Mouse (Mus musculus) right cerebral cortex, adult 18-20 months (tissue): Measurements from ENCODE around the gene Top3b.
"Not testable (repeated sequence)": the region's sequence is repeated elsewhere in the genome, so short reads cannot be mapped to it uniquely, and the experiment has no call there.

Experiments
- DNase-seq: peaks from one replicate; pipeline ENCODE4 v3.0.0; 2022; ENCODE audit warnings: mixed read lengths

Top3b gene

GRCm38 (mm10) chr16:16897056-16897584 lies 26.6 kb downstream of the Top3b start:
- DNase-seq: no peak

DNA sequence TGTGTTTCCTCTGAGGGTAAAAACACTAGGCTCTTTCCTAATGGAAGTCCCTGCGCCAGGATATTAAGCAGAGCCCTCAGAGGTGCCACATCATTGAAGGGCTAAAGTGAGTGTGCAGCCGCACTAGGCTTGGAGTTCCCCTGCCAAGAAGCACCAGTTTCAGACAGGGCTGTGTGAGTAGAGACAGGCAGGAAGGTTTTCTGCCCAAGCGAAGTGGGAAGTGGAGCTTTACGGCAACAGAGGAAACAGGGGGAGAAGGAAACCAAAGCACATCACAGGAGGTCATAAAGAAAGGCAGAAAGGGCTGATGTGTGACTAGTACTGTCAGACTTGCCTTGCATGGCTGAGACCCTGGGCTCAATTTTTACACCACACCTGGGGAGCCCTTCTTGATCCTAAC lies 31.8 kb downstream of the Top3b start:
- no peak for DNase-seq

GRCm38 (mm10) chr16:16903188-16903587 lies 32.7 kb downstream of the Top3b start:
- no peak for DNase-seq

GRCm38 (mm10) chr16:16907799-16908198 lies 37.3 kb downstream of the Top3b start:
- no peak for DNase-seq

DNA sequence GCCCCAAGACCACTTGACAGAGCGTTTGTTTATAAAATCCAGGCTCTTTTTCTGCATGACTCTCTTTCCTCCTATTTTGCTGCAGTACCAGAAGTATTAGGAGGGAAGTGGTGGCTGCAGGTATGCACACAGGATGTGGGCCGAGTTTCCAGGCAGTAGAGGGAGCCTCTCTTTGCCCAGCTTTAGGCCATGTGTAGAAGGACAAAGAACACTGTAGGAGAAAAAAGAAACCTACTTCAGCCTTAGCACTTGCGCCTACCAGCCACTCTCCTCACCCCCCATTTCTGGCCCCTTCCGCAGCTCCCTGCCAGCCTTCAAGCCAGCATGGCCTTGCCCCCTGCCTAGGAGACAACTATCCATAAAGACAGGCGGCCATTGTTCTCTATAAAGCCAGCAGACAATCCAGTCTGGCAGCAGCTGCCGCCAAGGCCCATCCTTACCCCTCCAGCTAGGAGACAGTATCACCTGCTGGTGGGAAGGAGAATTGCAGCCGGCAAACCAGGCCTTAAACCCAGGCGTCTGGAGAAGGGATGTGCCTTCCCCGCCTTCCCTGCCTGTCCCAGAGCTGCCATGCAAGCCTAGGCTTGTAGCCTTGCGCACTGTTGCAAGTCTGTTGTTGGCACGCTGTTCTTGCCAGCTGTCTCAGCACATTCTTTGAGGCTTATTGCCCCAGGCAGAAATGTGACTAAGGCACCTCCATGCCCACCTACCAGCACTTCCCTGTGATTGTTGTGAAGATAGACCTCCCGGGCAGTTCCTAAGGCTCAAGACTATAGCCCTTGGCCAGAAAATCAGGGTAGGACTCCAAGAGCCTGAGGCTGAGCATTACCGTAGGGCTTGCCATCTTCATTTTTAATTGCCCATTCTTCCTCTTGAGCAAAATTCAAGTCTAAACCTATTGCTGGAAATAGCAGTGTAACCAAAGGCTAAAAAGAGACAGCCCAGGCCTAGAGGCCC lies 41.4 kb downstream of the Top3b start:
- DNase-seq: peak; percentile 75

DNA sequence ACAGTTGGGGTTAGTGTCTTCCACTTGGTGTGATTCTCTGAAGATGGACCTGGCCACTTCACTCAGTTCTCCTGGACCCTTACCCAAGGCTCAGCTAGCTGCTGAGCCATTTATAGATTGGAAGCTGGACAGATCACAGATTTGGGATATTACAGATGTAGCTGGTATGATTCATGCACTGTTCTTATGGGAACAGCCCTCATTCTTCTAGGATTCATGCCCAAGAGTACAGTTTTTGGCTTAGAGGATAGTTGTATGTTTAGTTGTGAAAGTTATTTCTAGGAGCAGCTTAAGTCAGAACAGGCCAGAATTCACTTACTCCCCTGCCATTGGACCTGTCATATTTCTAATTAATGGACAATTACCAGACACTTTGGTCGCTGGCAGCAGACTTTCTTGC lies 42.9 kb downstream of the Top3b start:
- no peak for DNase-seq

GRCm38 (mm10) chr16:16918441-16919117 lies 48.0 kb downstream of the Top3b start:
- DNase-seq: peak; percentile 57

DNA sequence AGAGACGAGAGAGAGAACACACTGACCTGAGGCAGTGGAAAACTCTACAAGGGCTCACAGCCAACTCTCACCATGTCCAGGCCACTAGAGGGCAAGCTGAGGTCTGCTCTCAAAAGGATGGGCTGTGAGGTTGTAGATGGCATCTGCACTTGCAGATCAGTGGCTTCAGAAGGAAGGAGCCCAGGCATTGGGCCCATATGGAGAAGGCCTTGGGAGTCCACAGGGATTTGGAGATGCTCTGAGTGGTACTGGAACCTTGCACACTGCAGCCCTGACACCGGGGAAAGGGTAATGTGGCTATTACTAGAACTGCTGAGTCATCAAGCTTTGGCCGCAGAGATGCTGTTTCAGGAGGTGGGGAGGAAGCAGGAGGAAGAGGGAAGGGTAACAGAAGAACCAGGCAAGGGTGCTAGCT lies 50.5 kb downstream of the Top3b start:
- DNase-seq: no peak

- no peak for DNase-seq
Observed at GRCm38 (mm10) chr16:16924481-16924880, 53.9 kb downstream of the Top3b start.

DNA sequence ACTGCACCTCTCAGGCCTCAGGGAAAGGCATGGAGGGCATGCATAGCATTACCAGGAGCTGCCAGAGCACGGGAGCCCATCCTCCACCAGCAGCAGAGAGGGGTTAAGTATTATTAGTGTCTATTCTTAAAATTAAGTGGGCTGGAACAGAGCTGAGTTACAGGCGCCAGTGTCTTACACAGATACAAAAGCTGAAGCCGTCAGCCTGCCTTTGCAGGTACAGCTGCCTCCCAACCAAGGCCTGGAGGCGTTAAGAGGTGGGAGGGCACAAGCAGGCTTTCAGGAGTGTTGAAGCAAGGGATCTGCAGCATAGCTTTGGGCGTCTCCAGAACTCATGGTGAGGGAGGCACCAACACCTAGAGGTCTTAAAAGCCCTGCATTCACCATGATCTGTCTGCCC lies 56.0 kb downstream of the Top3b start:
- DNase-seq: peak; percentile 83

DNA sequence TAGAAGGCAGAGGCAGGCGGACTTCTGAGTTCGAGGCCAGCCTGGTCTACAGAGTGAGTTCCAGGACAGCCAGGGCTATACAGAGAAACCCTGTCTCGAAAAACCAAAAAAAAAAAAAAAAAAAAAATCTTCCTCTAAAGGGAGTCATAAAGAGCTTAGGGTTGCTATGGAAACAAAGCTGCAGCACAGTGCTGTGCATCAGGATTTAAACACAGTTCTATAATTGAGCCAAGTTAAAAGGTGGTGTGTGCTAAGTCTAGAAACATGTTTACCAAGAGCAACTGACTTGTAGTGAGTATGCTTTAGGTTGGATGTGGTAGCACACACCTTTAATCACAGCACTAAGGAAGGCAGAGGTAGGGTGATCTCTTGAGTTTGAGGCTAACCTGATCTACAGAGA lies 58.4 kb downstream of the Top3b start:
- DNase-seq: not testable (repeated sequence)

DNA sequence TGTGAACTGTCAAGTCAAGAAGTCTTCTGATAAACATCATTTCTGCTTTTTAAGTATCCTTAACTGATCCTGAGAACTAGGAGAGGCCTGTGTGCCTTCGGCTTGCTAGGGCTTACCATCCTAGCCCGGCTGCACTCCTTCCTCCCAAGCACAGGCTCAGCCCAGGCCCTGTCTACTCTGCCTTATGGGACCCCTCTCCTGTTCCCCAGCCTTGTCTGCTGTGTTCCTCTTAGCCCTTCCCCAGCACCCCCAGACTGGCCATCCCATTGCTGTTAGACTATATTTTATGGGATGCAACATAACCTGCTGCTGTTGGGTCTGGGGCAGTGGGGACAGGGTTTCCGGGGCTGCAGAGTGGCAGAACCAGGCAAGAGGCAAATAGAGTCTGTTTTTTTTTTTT lies 59.8 kb downstream of the Top3b start:
- DNase-seq: no peak

GRCm38 (mm10) chr16:16930810-16931296 lies 60.3 kb downstream of the Top3b start:
- DNase-seq: peak; percentile 94

- DNase-seq: no peak
Observed at GRCm38 (mm10) chr16:16939543-16939942, 69.0 kb downstream of the Top3b start.

DNA sequence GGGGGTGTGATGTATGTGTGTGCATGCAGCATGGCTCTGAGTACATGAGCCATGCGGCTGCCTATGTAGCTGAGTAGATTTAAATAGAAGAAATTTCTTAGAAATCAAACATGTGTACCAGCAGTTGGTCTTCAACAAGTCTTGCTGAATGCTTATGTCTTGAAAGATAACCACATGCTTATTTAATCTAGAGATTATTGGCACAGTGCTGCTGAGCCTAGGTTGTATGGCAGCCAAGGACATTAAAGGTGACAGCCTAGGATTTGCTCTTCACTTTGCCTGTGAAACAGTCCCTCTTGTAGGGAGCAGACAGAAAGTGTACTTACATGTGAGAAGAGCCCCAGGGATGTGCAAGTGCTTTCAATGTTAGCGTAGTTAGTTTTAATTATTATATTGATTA lies 70.5 kb downstream of the Top3b start:
- no peak for DNase-seq
